Mouse (Mus musculus): ENCODE results near the gene Slc31a1. TPM values are rescaled to one million over a fixed set of nuclear protein-coding genes. Genes with fewer than 3 reads are reported as not detected.

Gene Slc31a1
- polyA plus RNA-seq, 1 experiment from 2014 or later: 49.0 TPM

DNA sequence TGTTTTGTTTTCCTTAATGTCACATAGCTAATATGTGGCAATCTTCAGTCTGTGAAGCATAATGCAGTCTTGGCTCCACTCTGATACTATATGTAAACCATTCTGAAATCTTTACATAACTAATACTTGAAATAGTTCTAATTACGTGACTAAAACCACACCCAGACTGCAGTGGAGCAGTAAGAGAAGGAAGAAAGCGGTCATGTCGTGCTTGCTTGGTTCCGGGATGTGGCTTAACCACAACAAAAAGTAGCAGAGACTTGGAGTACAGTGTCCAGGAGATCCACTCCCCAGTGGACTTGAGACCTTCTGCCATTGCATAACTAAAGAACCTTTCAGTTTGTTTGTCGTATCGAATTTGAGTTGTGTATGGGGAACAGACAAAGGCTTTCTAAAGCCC lies 7.1 kb downstream of the Slc31a1 start:
- DNase-seq (ENCODE audit: low spot score) (peak; percentile 17), ATAC-seq (ENCODE audit: low read depth) (peak; percentile 30; the same call in 1 of the 2 replicates)
- no peak overlapping the region for H3K4me2 ChIP-seq (ENCODE audit: low read depth, low read length)
- WGBS: 89% methylated on average over 6 of the region's 6 CpGs
- no peak overlapping the region for H3K9ac ChIP-seq (ENCODE audit: low read depth, low read length)
- no peak overlapping the region for H3K4me3 ChIP-seq (ENCODE audit: low read depth, low read length)
- no peaks in the 10 kb centered on the region for H3K36me3 ChIP-seq (ENCODE audit: control insufficient read depth, insufficient read depth, low read length)
- no peaks in the 10 kb centered on the region for H3K27me3 ChIP-seq (replicated peaks; ENCODE audit: control insufficient read depth, insufficient read depth, low read length)
- H3K27ac ChIP-seq (replicated peaks; ENCODE audit: low read depth, low read length): no peak overlapping the region
- no peaks in the 10 kb centered on the region for H3K9me3 ChIP-seq (ENCODE audit: control insufficient read depth, low read length)
- no peaks in the 10 kb centered on the region for H3K4me1 ChIP-seq (ENCODE audit: control insufficient read depth, insufficient read depth, low read length)

GRCm38 (mm10) chr4:62369091-62369490 lies 8.6 kb downstream of the Slc31a1 start:
- DNase-seq (ENCODE audit: low spot score): no peak
- H3K36me3 ChIP-seq (ENCODE audit: control insufficient read depth, insufficient read depth, low read length): no peaks in the 10 kb centered on the region
- no peaks in the 10 kb centered on the region for H3K27me3 ChIP-seq (replicated peaks; ENCODE audit: control insufficient read depth, insufficient read depth, low read length)
- H3K9me3 ChIP-seq (ENCODE audit: control insufficient read depth, low read length): no peaks in the 10 kb centered on the region
- H3K27ac ChIP-seq (replicated peaks; ENCODE audit: low read depth, low read length): no peak overlapping the region
- no peak for ATAC-seq (ENCODE audit: low read depth)
- H3K4me2 ChIP-seq (ENCODE audit: low read depth, low read length): no peak overlapping the region
- H3K9ac ChIP-seq (ENCODE audit: low read depth, low read length): no peak overlapping the region
- WGBS: 80% methylated on average over 3 of the region's 3 CpGs
- H3K4me1 ChIP-seq (ENCODE audit: control insufficient read depth, insufficient read depth, low read length): no peaks in the 10 kb centered on the region
- H3K4me3 ChIP-seq (ENCODE audit: low read depth, low read length): no peak overlapping the region

- no peak overlapping the region for H3K4me3 ChIP-seq (ENCODE audit: low read depth, low read length)
- H3K4me1 ChIP-seq (ENCODE audit: control insufficient read depth, insufficient read depth, low read length): no peaks in the 10 kb centered on the region
- no peak overlapping the region for H3K27ac ChIP-seq (replicated peaks; ENCODE audit: low read depth, low read length)
- no peak for DNase-seq (ENCODE audit: low spot score)
- no peaks in the 10 kb centered on the region for H3K36me3 ChIP-seq (ENCODE audit: control insufficient read depth, insufficient read depth, low read length)
- 20% methylated on average over 1 of the region's 1 CpGs for WGBS
- H3K9me3 ChIP-seq (ENCODE audit: control insufficient read depth, low read length): no peaks in the 10 kb centered on the region
- ATAC-seq (ENCODE audit: low read depth): no peak
- no peak overlapping the region for H3K9ac ChIP-seq (ENCODE audit: low read depth, low read length)
- H3K4me2 ChIP-seq (ENCODE audit: low read depth, low read length): no peak overlapping the region
- no peaks in the 10 kb centered on the region for H3K27me3 ChIP-seq (replicated peaks; ENCODE audit: control insufficient read depth, insufficient read depth, low read length)
These were observed 11.9 kb downstream of the Slc31a1 start for GRCm38 (mm10) chr4:62372410-62372809.

GRCm38 (mm10) chr4:62372818-62373520 lies 12.4 kb downstream of the Slc31a1 start:
- H3K4me1 ChIP-seq (ENCODE audit: control insufficient read depth, insufficient read depth, low read length): no peaks in the 10 kb centered on the region
- no peak overlapping the region for H3K4me2 ChIP-seq (ENCODE audit: low read depth, low read length)
- H3K27me3 ChIP-seq (replicated peaks; ENCODE audit: control insufficient read depth, insufficient read depth, low read length): no peaks in the 10 kb centered on the region
- H3K27ac ChIP-seq (replicated peaks; ENCODE audit: low read depth, low read length): no peak overlapping the region
- no peak overlapping the region for H3K9ac ChIP-seq (ENCODE audit: low read depth, low read length)
- H3K4me3 ChIP-seq (ENCODE audit: low read depth, low read length): no peak overlapping the region
- DNase-seq (ENCODE audit: low spot score) (no peak), ATAC-seq (ENCODE audit: low read depth) (no peak)
- 76% methylated on average over 9 of the region's 9 CpGs for WGBS
- H3K9me3 ChIP-seq (ENCODE audit: control insufficient read depth, low read length): no peaks in the 10 kb centered on the region
- H3K36me3 ChIP-seq (ENCODE audit: control insufficient read depth, insufficient read depth, low read length): no peaks in the 10 kb centered on the region

GRCm38 (mm10) chr4:62373668-62374067 lies 13.1 kb downstream of the Slc31a1 start:
- Histone ChIP-seq H3K9me3 (ENCODE audit: control insufficient read depth, low read length) (no peaks in the 10 kb centered on the region), H3K4me1 (ENCODE audit: control insufficient read depth, insufficient read depth, low read length) (no peaks in the 10 kb centered on the region), H3K27me3 (replicated peaks; ENCODE audit: control insufficient read depth, insufficient read depth, low read length) (no peaks in the 10 kb centered on the region), H3K9ac (ENCODE audit: low read depth, low read length) (no peak overlapping the region), H3K4me3 (ENCODE audit: low read depth, low read length) (no peak overlapping the region), H3K27ac (replicated peaks; ENCODE audit: low read depth, low read length) (no peak overlapping the region), H3K36me3 (ENCODE audit: control insufficient read depth, insufficient read depth, low read length) (no peaks in the 10 kb centered on the region), H3K4me2 (ENCODE audit: low read depth, low read length) (no peak overlapping the region)
- 79% methylated on average over 7 of the region's 7 CpGs for WGBS
- ATAC-seq (ENCODE audit: low read depth): no peak
- DNase-seq (ENCODE audit: low spot score): no peak

- no peaks in the 10 kb centered on the region for H3K36me3 ChIP-seq (ENCODE audit: control insufficient read depth, insufficient read depth, low read length)
- no peaks in the 10 kb centered on the region for H3K27me3 ChIP-seq (replicated peaks; ENCODE audit: control insufficient read depth, insufficient read depth, low read length)
- H3K4me2 ChIP-seq (ENCODE audit: low read depth, low read length): no peak overlapping the region
- H3K4me3 ChIP-seq (ENCODE audit: low read depth, low read length): no peak overlapping the region
- H3K9ac ChIP-seq (ENCODE audit: low read depth, low read length): no peak overlapping the region
- 84% methylated on average over 4 of the region's 4 CpGs for WGBS
- H3K9me3 ChIP-seq (ENCODE audit: control insufficient read depth, low read length): no peaks in the 10 kb centered on the region
- H3K27ac ChIP-seq (replicated peaks; ENCODE audit: low read depth, low read length): no peak overlapping the region
- H3K4me1 ChIP-seq (ENCODE audit: control insufficient read depth, insufficient read depth, low read length): no peaks in the 10 kb centered on the region
- no peak for ATAC-seq (ENCODE audit: low read depth)
- DNase-seq (ENCODE audit: low spot score): no peak
These were observed 13.8 kb downstream of the Slc31a1 start for GRCm38 (mm10) chr4:62374342-62374741.

- DNase-seq (ENCODE audit: low spot score) (no peak), ATAC-seq (ENCODE audit: low read depth) (no peak)
- no peaks in the 10 kb centered on the region for H3K36me3 ChIP-seq (ENCODE audit: control insufficient read depth, insufficient read depth, low read length)
- no peaks in the 10 kb centered on the region for H3K9me3 ChIP-seq (ENCODE audit: control insufficient read depth, low read length)
- no peak overlapping the region for H3K27ac ChIP-seq (replicated peaks; ENCODE audit: low read depth, low read length)
- H3K9ac ChIP-seq (ENCODE audit: low read depth, low read length): no peak overlapping the region
- no peak overlapping the region for H3K4me3 ChIP-seq (ENCODE audit: low read depth, low read length)
- 87% methylated on average over 2 of the region's 2 CpGs for WGBS
- no peak overlapping the region for H3K4me2 ChIP-seq (ENCODE audit: low read depth, low read length)
- no peaks in the 10 kb centered on the region for H3K4me1 ChIP-seq (ENCODE audit: control insufficient read depth, insufficient read depth, low read length)
- no peaks in the 10 kb centered on the region for H3K27me3 ChIP-seq (replicated peaks; ENCODE audit: control insufficient read depth, insufficient read depth, low read length)
These were observed 15.6 kb downstream of the Slc31a1 start for GRCm38 (mm10) chr4:62376123-62376522.

DNA sequence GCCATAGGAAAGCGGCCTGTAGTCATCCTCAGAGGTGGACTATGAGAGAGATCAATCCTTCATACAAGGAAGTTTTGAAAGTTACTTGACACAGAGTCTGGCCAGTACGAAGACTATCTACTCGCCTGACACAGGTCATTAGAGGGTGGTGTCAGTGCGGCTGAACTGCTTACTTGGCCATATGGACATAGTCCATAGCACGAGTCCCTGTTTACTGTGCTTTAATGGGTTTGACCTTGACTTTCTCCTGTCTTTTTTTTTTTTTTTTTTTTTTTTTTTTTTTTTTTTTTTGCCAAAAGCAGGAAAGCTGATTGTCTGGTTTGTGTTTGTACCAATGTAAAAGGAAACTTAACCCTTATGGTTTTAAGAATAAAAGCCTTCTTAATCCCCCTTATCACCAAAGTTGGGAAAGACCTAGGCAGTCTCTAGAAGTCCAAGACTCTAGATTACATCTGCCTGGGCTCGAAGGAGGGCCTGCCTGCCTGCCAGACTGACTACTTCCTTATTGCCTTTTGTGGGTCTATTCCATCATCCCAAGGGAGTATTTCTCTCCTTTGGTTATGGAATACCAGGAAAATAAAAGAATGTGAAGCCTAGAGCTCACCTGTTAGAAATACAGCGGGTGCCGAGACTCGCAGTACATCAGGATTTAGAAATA lies 19.3 kb downstream of the Slc31a1 start:
- Histone ChIP-seq H3K27me3 (replicated peaks; ENCODE audit: control insufficient read depth, insufficient read depth, low read length) (no peaks in the 10 kb centered on the region), H3K27ac (replicated peaks; ENCODE audit: low read depth, low read length) (no peak overlapping the region), H3K36me3 (ENCODE audit: control insufficient read depth, insufficient read depth, low read length) (0 out of 2 replicates have a peak, but pooled peaks cover 4% of the 10 kb centered on the region), H3K4me1 (ENCODE audit: control insufficient read depth, insufficient read depth, low read length) (no peaks in the 10 kb centered on the region; the same call in 1 of the 2 replicates), H3K9ac (ENCODE audit: low read depth, low read length) (no peak overlapping the region), H3K4me3 (ENCODE audit: low read depth, low read length) (no peak overlapping the region), H3K4me2 (ENCODE audit: low read depth, low read length) (no peak overlapping the region), H3K9me3 (ENCODE audit: control insufficient read depth, low read length) (no peaks in the 10 kb centered on the region)
- 88% methylated on average over 9 of the region's 9 CpGs for WGBS
- ATAC-seq (ENCODE audit: low read depth) (no peak), DNase-seq (ENCODE audit: low spot score) (no peak)

DNA sequence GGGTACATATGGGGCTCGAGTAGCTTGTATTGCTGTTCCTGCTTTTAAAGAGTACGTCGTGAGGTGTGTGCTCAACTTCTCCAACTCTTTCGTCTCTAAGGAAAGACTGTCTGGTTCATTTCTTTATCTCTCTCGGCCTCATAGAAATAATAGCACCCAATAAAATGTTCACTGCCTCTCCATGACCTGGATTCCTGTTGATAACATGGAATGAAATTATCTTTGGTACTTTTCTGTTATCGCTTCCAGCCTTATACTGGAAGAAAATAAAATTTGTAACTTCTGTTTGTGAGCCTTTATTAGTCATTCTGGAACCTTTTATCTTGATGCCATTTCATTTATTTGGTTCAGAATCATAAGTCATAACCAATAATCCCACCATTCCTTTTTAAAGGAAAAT lies 22.7 kb downstream of the Slc31a1 start:
- Histone ChIP-seq H3K27me3 (replicated peaks; ENCODE audit: control insufficient read depth, insufficient read depth, low read length) (no peaks in the 10 kb centered on the region), H3K36me3 (ENCODE audit: control insufficient read depth, insufficient read depth, low read length) (peaks cover 24% of the 10 kb centered on the region; the same call in 1 of the 2 replicates), H3K9ac (ENCODE audit: low read depth, low read length) (no peak overlapping the region), H3K9me3 (ENCODE audit: control insufficient read depth, low read length) (no peaks in the 10 kb centered on the region), H3K27ac (replicated peaks; ENCODE audit: low read depth, low read length) (no peak overlapping the region), H3K4me2 (ENCODE audit: low read depth, low read length) (no peak overlapping the region), H3K4me1 (ENCODE audit: control insufficient read depth, insufficient read depth, low read length) (no peaks in the 10 kb centered on the region; the same call in 1 of the 2 replicates), H3K4me3 (ENCODE audit: low read depth, low read length) (no peak overlapping the region)
- WGBS: 93% methylated on average over 6 of the region's 6 CpGs
- DNase-seq (ENCODE audit: low spot score) (no peak), ATAC-seq (ENCODE audit: low read depth) (no peak)

Data from embryonic facial prominence, embryonic 14.5 days (tissue).